Mouse (Mus musculus): Measurements from ENCODE around the gene Htr1f. TPM values are rescaled to one million over a fixed set of nuclear protein-coding genes. Genes with fewer than 3 reads are reported as not detected.

The Htr1f gene
- polyA plus RNA-seq (2014; fragmentation: Nextera tagmentation; extraction: Ambion mirVana) = not detected in 2 replicates

- Histone ChIP-seq H3K4me1 (replicated peaks; ENCODE audit: control insufficient read depth, insufficient read depth, low read length) (no peaks in the 10 kb centered on the region), H3K4me2 (peak within 1 kb of the TSS; percentile 62), H3K36me3 (ENCODE audit: control insufficient read depth, insufficient read depth, low read length) (no peaks in the 10 kb centered on the region), H3K27me3 (replicated peaks; ENCODE audit: control insufficient read depth, insufficient read depth, low read length) (peaks cover 24% of the 10 kb centered on the region), H3K9ac (ENCODE audit: low read depth, low read length) (no peak within 1 kb of the TSS), H3K27ac (ENCODE audit: low read depth, low read length) (no peak within 1 kb of the TSS), H3K4me3 (ENCODE audit: low read depth, low read length) (peak within 1 kb of the TSS; percentile 29), H3K9me3 (ENCODE audit: control insufficient read depth, low read length) (no peaks in the 10 kb centered on the region; the same call in 1 of the 2 replicates)
- DNase-seq (ENCODE audit: low spot score) (peak; percentile 34), ATAC-seq (replicated peaks; ENCODE audit: low FRiP score) (no peak)
- 6% methylated on average over 41 of the region's 41 CpGs for WGBS
These were observed at the start of gene Htr1f for GRCm38 (mm10) chr16:65105184-65105931. Gene Htr1f (minus strand): TSS chr16:65105854.

GRCm38 (mm10) chr16:65139771-65140170 is 34.1 kb upstream of the Htr1f start:
- Histone ChIP-seq H3K9me3 (ENCODE audit: control insufficient read depth, low read length) (no peaks in the 10 kb centered on the region), H3K27ac (ENCODE audit: low read depth, low read length) (no peak overlapping the region), H3K4me1 (replicated peaks; ENCODE audit: control insufficient read depth, insufficient read depth, low read length) (no peaks in the 10 kb centered on the region), H3K4me2 (no peak overlapping the region), H3K4me3 (ENCODE audit: low read depth, low read length) (no peak overlapping the region), H3K27me3 (replicated peaks; ENCODE audit: control insufficient read depth, insufficient read depth, low read length) (no peaks in the 10 kb centered on the region), H3K9ac (ENCODE audit: low read depth, low read length) (no peak overlapping the region), H3K36me3 (ENCODE audit: control insufficient read depth, insufficient read depth, low read length) (no peaks in the 10 kb centered on the region)
- 76% methylated on average over 2 of the region's 2 CpGs for WGBS
- DNase-seq (ENCODE audit: low spot score) = no peak
- no peak for ATAC-seq (replicated peaks; ENCODE audit: low FRiP score)

DNA sequence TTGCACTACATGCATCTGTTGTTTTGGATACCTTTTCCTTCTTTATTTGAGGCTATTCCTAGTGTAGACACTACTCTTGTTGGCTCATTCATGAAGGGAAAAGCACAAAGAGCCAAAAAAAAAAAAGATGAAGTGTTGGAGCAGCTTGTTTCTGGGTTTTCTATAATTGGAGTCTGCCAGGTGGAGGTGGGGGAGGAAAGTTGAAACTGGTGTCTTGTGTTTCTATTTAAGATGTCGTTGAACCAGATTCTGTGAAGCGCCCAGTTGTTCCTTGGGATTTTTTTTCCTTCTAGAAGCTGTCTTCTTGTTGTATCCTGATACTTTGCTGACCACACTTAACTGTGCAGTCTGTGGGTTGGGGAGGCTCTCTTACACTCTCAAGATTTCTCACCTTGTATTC is 23.7 kb upstream of the Htr1f start:
- no peak for ATAC-seq (replicated peaks; ENCODE audit: low FRiP score)
- Histone ChIP-seq H3K9ac (ENCODE audit: low read depth, low read length) (no peak overlapping the region), H3K4me2 (no peak overlapping the region), H3K27ac (ENCODE audit: low read depth, low read length) (no peak overlapping the region), H3K9me3 (ENCODE audit: control insufficient read depth, low read length) (no peaks in the 10 kb centered on the region), H3K36me3 (ENCODE audit: control insufficient read depth, insufficient read depth, low read length) (no peaks in the 10 kb centered on the region), H3K4me3 (ENCODE audit: low read depth, low read length) (no peak overlapping the region), H3K27me3 (replicated peaks; ENCODE audit: control insufficient read depth, insufficient read depth, low read length) (no peaks in the 10 kb centered on the region), H3K4me1 (replicated peaks; ENCODE audit: control insufficient read depth, insufficient read depth, low read length) (no peaks in the 10 kb centered on the region)
- WGBS = 79% methylated on average over 2 of the region's 2 CpGs
- DNase-seq (ENCODE audit: low spot score) = no peak

DNA sequence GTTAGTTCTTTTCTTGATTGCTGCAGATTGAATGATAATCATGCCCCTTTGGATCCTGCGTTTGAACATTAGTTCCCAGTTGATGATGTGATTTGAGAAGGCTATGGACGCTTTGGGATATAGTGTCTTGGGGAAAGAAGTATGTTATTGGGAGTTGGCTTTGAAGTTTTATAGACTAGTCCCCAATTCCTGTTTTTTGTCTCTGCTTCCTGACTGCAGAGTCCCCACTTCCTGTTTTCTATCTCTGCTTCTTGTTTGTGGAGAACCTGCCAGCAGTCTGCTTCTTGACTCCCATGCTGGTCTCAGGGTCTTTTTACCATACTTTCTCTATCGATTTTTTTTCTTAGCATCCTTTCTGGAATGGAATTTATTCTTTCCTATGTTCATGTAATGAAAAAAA is 22.2 kb upstream of the Htr1f start:
- Histone ChIP-seq H3K4me2 (no peak overlapping the region), H3K4me1 (replicated peaks; ENCODE audit: control insufficient read depth, insufficient read depth, low read length) (no peaks in the 10 kb centered on the region), H3K4me3 (ENCODE audit: low read depth, low read length) (no peak overlapping the region), H3K9ac (ENCODE audit: low read depth, low read length) (no peak overlapping the region), H3K36me3 (ENCODE audit: control insufficient read depth, insufficient read depth, low read length) (no peaks in the 10 kb centered on the region), H3K27me3 (replicated peaks; ENCODE audit: control insufficient read depth, insufficient read depth, low read length) (no peaks in the 10 kb centered on the region), H3K27ac (ENCODE audit: low read depth, low read length) (no peak overlapping the region), H3K9me3 (ENCODE audit: control insufficient read depth, low read length) (no peaks in the 10 kb centered on the region)
- ATAC-seq (replicated peaks; ENCODE audit: low FRiP score) (no peak), DNase-seq (ENCODE audit: low spot score) (no peak)
- 55% methylated on average over 3 of the region's 3 CpGs for WGBS

DNA sequence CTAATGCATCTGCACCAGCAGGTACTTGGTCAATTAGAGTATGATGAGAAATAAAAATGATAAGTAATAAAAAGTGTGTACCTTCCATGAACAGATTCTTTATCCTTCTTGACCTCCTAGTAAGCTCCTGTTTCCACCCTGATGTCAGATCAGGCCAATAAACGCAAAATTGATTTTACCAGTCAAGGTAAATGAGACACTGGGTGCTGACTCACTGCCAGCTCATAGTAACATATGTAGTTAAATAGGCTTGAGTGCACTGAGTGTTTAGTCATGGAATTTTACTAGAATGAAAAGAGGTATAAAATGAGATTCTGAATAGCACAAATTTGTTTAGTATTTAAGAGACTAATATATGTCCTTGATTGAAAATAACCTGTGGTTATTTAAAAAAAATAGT is 6.6 kb upstream of the Htr1f start:
- Histone ChIP-seq H3K27me3 (replicated peaks; ENCODE audit: control insufficient read depth, insufficient read depth, low read length) (no peaks in the 10 kb centered on the region), H3K9ac (ENCODE audit: low read depth, low read length) (no peak overlapping the region), H3K27ac (ENCODE audit: low read depth, low read length) (no peak overlapping the region), H3K4me3 (ENCODE audit: low read depth, low read length) (no peak overlapping the region), H3K4me1 (replicated peaks; ENCODE audit: control insufficient read depth, insufficient read depth, low read length) (no peaks in the 10 kb centered on the region), H3K4me2 (no peak overlapping the region), H3K36me3 (ENCODE audit: control insufficient read depth, insufficient read depth, low read length) (no peaks in the 10 kb centered on the region), H3K9me3 (ENCODE audit: control insufficient read depth, low read length) (no peaks in the 10 kb centered on the region)
- 83% methylated on average over 1 of the region's 1 CpGs for WGBS
- ATAC-seq (replicated peaks; ENCODE audit: low FRiP score) (no peak), DNase-seq (ENCODE audit: low spot score) (no peak)

DNA sequence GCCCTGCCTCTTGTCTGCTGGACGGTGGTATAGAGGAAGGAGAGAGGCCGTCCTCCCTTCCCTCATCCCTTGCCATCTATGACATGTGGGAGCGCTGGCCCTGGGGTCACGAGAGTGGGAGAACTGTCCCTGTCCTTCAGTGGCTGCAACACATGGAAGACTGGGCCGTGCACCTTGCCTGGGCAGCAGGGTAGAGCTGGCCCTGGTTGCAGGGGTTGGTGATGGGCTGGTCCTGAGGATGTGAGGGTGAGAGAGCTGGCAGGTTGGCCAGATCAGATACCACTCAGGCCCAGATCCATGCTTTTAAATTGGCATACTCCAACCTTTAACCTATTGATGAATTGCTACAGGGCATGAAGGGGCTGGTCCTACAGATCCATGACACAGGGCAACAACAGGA is 12.1 kb downstream of the Htr1f start:
- H3K9me3 ChIP-seq (ENCODE audit: control insufficient read depth, low read length) = no peaks in the 10 kb centered on the region
- no peak for ATAC-seq (replicated peaks; ENCODE audit: low FRiP score)

DNA sequence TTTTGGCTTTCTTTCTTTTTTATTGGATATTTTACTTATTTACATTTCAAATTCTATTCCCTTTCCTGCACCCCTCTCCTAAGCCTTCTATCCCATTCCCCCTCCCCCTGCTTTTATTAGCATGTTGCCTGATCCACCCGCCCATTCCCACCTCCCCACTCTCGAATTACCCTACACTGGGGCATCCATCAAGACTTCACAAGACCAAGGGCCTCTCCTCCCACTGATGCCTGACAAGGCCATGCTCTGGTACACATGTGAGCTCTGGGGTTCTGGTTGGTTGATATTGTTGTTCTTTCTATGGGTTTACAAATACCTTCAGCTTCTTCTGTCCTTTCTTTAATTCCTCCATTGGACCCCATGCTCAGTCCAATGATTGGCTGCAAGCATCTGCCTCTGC is 22.2 kb downstream of the Htr1f start:
- Histone ChIP-seq H3K9me3 (ENCODE audit: control insufficient read depth, low read length) (no peaks in the 10 kb centered on the region), H3K36me3 (ENCODE audit: control insufficient read depth, insufficient read depth, low read length) (no peaks in the 10 kb centered on the region), H3K4me1 (replicated peaks; ENCODE audit: control insufficient read depth, insufficient read depth, low read length) (no peaks in the 10 kb centered on the region), H3K4me3 (ENCODE audit: low read depth, low read length) (no peak overlapping the region), H3K9ac (ENCODE audit: low read depth, low read length) (no peak overlapping the region), H3K4me2 (no peak overlapping the region), H3K27ac (ENCODE audit: low read depth, low read length) (no peak overlapping the region), H3K27me3 (replicated peaks; ENCODE audit: control insufficient read depth, insufficient read depth, low read length) (no peaks in the 10 kb centered on the region)
- DNase-seq (ENCODE audit: low spot score) (no peak), ATAC-seq (replicated peaks; ENCODE audit: low FRiP score) (no peak)
- 47% methylated on average over 2 of the region's 2 CpGs for WGBS

More for the DNA sequence above, 12.1 kb downstream of the Htr1f start:
- Histone ChIP-seq H3K4me3 (ENCODE audit: low read depth, low read length) (no peak overlapping the region), H3K27ac (ENCODE audit: low read depth, low read length) (no peak overlapping the region), H3K4me2 (no peak overlapping the region), H3K9ac (ENCODE audit: low read depth, low read length) (no peak overlapping the region), H3K4me1 (replicated peaks; ENCODE audit: control insufficient read depth, insufficient read depth, low read length) (no peaks in the 10 kb centered on the region), H3K36me3 (ENCODE audit: control insufficient read depth, insufficient read depth, low read length) (no peaks in the 10 kb centered on the region), H3K27me3 (replicated peaks; ENCODE audit: control insufficient read depth, insufficient read depth, low read length) (no peaks in the 10 kb centered on the region)
- DNase-seq (ENCODE audit: low spot score) = no peak
- 83% methylated on average over 5 of the region's 5 CpGs for WGBS

DNA sequence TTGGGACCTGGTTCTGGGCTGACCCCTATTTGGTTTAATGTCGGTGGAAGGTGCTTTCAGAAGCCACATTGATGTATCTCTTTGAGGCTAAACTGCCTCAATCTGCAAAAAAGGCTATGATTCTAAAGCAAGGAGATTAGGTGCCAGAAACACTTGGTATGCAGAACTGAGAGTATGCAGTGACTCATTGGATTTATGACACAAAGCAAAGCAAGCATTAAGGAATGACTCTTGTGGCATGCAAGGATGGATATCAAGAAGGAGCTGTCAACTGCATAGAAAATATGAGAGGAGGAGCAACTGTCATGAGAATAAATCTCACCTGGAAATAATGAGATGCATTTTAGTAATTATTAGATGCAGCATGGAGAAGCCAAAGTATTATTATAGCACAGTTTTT is 35.8 kb downstream of the Htr1f start:
- no peak overlapping the region for H3K27ac ChIP-seq (ENCODE audit: low read depth, low read length)
- 58% methylated on average over 1 of the region's 1 CpGs for WGBS
- H3K36me3 ChIP-seq (ENCODE audit: control insufficient read depth, insufficient read depth, low read length) = no peaks in the 10 kb centered on the region
- no peak overlapping the region for H3K4me3 ChIP-seq (ENCODE audit: low read depth, low read length)
- no peak for DNase-seq (ENCODE audit: low spot score)
- no peaks in the 10 kb centered on the region for H3K27me3 ChIP-seq (replicated peaks; ENCODE audit: control insufficient read depth, insufficient read depth, low read length)
- H3K9ac ChIP-seq (ENCODE audit: low read depth, low read length) = no peak overlapping the region
- H3K4me1 ChIP-seq (replicated peaks; ENCODE audit: control insufficient read depth, insufficient read depth, low read length) = no peaks in the 10 kb centered on the region
- no peak for ATAC-seq (replicated peaks; ENCODE audit: low FRiP score)
- H3K9me3 ChIP-seq (ENCODE audit: control insufficient read depth, low read length) = no peaks in the 10 kb centered on the region
- H3K4me2 ChIP-seq = no peak overlapping the region

DNA sequence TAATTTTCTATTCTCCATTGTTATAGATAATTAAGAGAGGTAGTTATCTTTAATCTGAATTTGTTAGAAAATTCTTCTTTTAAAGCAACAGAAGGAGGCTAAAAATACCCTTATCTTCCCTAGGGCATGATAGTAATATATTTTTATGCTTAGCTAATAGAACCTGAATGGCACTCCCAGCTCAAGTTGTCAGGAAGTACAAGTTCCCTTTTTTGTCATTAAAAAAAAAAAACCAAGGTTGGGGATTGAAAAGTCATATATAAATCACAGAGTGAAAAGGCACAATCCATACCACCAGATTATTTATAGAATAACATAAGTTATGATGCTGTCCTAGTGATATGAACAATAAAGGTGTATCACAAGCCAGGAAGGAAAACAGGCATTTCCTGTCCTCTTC is 39.4 kb downstream of the Htr1f start:
- no peak overlapping the region for H3K4me3 ChIP-seq (ENCODE audit: low read depth, low read length)
- no peaks in the 10 kb centered on the region for H3K36me3 ChIP-seq (ENCODE audit: control insufficient read depth, insufficient read depth, low read length)
- H3K9me3 ChIP-seq (ENCODE audit: control insufficient read depth, low read length) = no peaks in the 10 kb centered on the region
- no peak for ATAC-seq (replicated peaks; ENCODE audit: low FRiP score)
- no peak overlapping the region for H3K9ac ChIP-seq (ENCODE audit: low read depth, low read length)
- no peak overlapping the region for H3K4me2 ChIP-seq
- H3K27ac ChIP-seq (ENCODE audit: low read depth, low read length) = no peak overlapping the region
- no peak for DNase-seq (ENCODE audit: low spot score)
- no peaks in the 10 kb centered on the region for H3K4me1 ChIP-seq (replicated peaks; ENCODE audit: control insufficient read depth, insufficient read depth, low read length)
- no peaks in the 10 kb centered on the region for H3K27me3 ChIP-seq (replicated peaks; ENCODE audit: control insufficient read depth, insufficient read depth, low read length)
